Mouse (Mus musculus): ENCODE results near the gene Pon3.

- no peak for TF ChIP-seq CTCF (IDR thresholded peaks at IDR 0.05; ENCODE audit: insufficient read depth, low read length)
- no peak for TF ChIP-seq POLR2A (IDR thresholded peaks at IDR 0.05; ENCODE audit: borderline replicate concordance, extremely low read depth, low read depth, low read length)
Observed at GRCm38 (mm10) chr6:5199916-5200315, 56.2 kb downstream of the Pon3 start.

Measured in lung, adult 2 months (tissue).